Mouse (Mus musculus) lung, postnatal 10 days (tissue): ENCODE measurements at regions not wholly inside any gene's neighbourhood (a gene's known extent, or its start where the extent isn't known, plus 50 kb on each side); places are given as distances from the start of the nearest gene placed in this dataset.
A peak's percentile ranks its signal among the peaks of the same experiment; 100 is the strongest.

Experiments
- DNase-seq: peaks from one replicate; pipeline ENCODE4 v3.0.0; 2021

- no peak for DNase-seq
These were observed 170.1 kb downstream of the 1700064H15Rik start for GRCm38 (mm10) chr3:19458386-19458785.

- DNase-seq = no peak
These were observed 171.0 kb downstream of the 1700064H15Rik start for GRCm38 (mm10) chr3:19457431-19457830.

- DNase-seq = no peak
These were observed 172.5 kb downstream of the 1700064H15Rik start for GRCm38 (mm10) chr3:19455838-19456448.

- peak; percentile 67 for DNase-seq
These were observed 177.5 kb downstream of the 1700064H15Rik start for GRCm38 (mm10) chr3:19451022-19451421.

GRCm38 (mm10) chr3:19448931-19449330 lies 179.5 kb downstream of the 1700064H15Rik start:
- DNase-seq = no peak

GRCm38 (mm10) chr3:19448192-19448591 lies 180.3 kb downstream of the 1700064H15Rik start:
- no peak for DNase-seq

GRCm38 (mm10) chr3:19447733-19448132 lies 180.7 kb downstream of the 1700064H15Rik start:
- peak; percentile 9 for DNase-seq

GRCm38 (mm10) chr3:19444914-19445313 lies 183.6 kb downstream of the 1700064H15Rik start:
- no peak for DNase-seq

- no peak for DNase-seq
These were observed 186.7 kb downstream of the 1700064H15Rik start for GRCm38 (mm10) chr3:19441827-19442226.

GRCm38 (mm10) chr3:19430159-19430558 lies 198.3 kb downstream of the 1700064H15Rik start:
- no peak for DNase-seq

- DNase-seq = no peak
These were observed 198.9 kb downstream of the 1700064H15Rik start for GRCm38 (mm10) chr3:19429422-19430076.

- no peak for DNase-seq
These were observed 199.5 kb downstream of the 1700064H15Rik start for GRCm38 (mm10) chr3:19429010-19429409.

GRCm38 (mm10) chr3:19426130-19426556 lies 202.3 kb downstream of the 1700064H15Rik start:
- DNase-seq = peak; percentile 48

GRCm38 (mm10) chr3:19425322-19425721 lies 203.2 kb downstream of the 1700064H15Rik start:
- no peak for DNase-seq

GRCm38 (mm10) chr3:19424384-19424783 lies 204.1 kb downstream of the 1700064H15Rik start:
- DNase-seq = no peak

GRCm38 (mm10) chr3:19421430-19421944 lies 207.0 kb downstream of the 1700064H15Rik start:
- DNase-seq = no peak

GRCm38 (mm10) chr3:19420912-19421311 lies 207.6 kb downstream of the 1700064H15Rik start:
- no peak for DNase-seq

- peak; percentile 42 for DNase-seq
These were observed 217.4 kb downstream of the 1700064H15Rik start for GRCm38 (mm10) chr3:19410938-19411515.

GRCm38 (mm10) chr3:19408283-19408682 lies 220.2 kb downstream of the 1700064H15Rik start:
- peak; percentile 21 for DNase-seq

GRCm38 (mm10) chr3:19407591-19408090 lies 220.8 kb downstream of the 1700064H15Rik start:
- no peak for DNase-seq

- no peak for DNase-seq
These were observed 221.9 kb downstream of the 1700064H15Rik start for GRCm38 (mm10) chr3:19406351-19407151.

- no peak for DNase-seq
These were observed 242.8 kb downstream of the 1700064H15Rik start for GRCm38 (mm10) chr3:19385675-19386074.

GRCm38 (mm10) chr3:19368998-19369397 lies 259.5 kb downstream of the 1700064H15Rik start:
- DNase-seq = no peak
